Mouse (Mus musculus) adrenal gland, postnatal 25 days (tissue): ENCODE results near the gene Nadk. TPM values are rescaled to one million over a fixed set of nuclear protein-coding genes. Genes with fewer than 3 reads are reported as not detected.

Experiments
- DNase-seq: peaks from one replicate; pipeline ENCODE4 v3.0.0; 2021; ENCODE audit warnings: mixed read lengths
- long read RNA-seq: library from polyadenylated mRNA; stranded (forward); transcript quantifications from one replicate; pipeline ENCODE4 v2.0.0, GENCODE M21; 2021
- total RNA-seq: library from RNA; stranded (reverse); gene quantifications from 2 replicates; pipeline ENCODE4 v1.2.3, GENCODE M21; 2021

Gene Nadk
- 294 and 306 TPM in 2 replicates for total RNA-seq
- long read RNA-seq, transcript Nadk-202 (10 exons, 2,737 nt) = minor isoform, 25 of 684 reads
- long read RNA-seq, transcript Nadk-203 (12 exons, 3,152 nt) = major isoform, 444 of 684 reads
- long read RNA-seq, partial matches to known transcripts = 143 of 684 reads
- long read RNA-seq, other reads (novel, unspliced or antisense) = 71 of 684 reads

DNA sequence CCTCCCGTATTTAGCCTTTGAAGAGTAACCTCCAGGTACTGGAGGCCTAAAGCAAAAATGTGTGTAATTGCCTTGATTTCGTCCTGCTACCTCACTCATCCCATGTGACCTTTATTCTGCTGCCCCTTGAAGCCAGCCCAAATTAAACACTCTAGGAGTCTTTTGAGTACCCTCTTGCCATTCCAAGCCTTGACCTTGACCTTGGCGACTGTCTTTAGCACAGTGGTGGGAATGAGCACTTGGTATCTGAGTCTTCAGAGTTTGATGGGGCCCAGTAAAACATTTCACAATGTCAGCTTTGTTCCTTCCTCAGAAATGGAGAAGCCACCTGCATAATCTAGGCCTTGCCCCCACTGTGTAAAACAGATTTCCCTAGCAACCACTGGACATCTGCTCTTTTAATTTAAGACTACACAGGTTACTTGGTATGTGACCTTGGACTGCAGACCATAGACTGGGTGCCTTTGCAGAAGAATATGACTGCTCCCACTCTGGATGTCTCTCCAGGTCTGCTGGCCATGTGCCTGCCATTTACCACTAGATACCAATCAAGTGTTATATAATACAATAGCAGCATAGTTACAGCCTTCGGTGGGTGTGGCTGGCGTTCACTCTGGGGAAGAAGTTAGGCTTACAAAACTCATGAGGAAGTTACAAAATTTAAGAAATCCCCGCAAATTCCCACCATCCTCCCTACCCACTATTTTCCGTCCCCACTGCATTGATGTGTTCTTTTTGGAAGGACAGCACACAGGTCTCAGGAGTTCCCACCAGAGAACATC lies at the start of gene Nadk:
Nadk (plus strand) TSS at position 718 of the 782 bp plus-strand sequence.
- no peak for DNase-seq

GRCm38 (mm10) chr4:155514810-155515209 lies 47.4 kb upstream of the Nadk start:
- no peak for DNase-seq

- DNase-seq = no peak
Measured at GRCm38 (mm10) chr4:155517948-155518517, 44.1 kb upstream of the Nadk start.

DNA sequence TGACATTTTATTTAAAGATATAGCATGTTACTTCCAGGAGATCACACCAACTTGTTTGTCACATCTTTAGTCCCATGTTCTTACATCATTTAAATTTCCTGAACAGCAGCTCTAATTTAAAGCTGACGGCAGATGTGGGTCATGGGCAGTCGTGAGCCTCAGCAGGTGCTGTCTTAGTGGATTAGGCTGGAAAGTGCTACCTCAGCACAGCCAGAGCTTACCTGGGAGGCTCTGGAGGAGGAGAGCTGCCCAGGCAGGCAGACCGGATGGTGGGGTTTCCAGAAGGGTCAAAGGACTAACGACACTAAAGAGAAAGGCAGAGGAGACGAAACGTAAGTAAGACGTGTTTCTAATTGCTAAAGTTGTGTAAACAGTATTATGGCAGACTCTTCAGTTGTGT lies 39.9 kb upstream of the Nadk start:
- no peak for DNase-seq

GRCm38 (mm10) chr4:155525751-155526150 lies 36.4 kb upstream of the Nadk start:
- no peak for DNase-seq

DNA sequence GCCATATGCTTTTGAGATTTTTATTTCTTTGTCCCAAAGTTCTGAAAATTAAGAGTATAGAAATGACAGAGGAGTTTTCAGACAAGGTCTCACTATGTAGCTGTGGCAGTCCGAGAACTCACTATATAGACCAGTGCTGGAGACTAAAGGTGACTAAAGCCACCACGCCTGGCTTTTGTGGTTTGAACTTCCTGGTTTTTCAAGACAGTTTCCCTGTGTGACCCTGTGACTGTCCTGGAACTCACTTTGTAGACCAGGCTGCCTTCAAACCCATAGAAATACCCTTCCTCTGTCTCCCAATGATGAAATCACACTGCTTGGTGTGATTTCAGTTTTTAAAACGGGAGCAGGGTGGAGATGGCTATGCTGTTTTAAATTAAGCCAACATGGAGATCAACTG lies 32.9 kb upstream of the Nadk start:
- no peak for DNase-seq

GRCm38 (mm10) chr4:155549993-155550392 lies 12.2 kb upstream of the Nadk start:
- DNase-seq = no peak

DNA sequence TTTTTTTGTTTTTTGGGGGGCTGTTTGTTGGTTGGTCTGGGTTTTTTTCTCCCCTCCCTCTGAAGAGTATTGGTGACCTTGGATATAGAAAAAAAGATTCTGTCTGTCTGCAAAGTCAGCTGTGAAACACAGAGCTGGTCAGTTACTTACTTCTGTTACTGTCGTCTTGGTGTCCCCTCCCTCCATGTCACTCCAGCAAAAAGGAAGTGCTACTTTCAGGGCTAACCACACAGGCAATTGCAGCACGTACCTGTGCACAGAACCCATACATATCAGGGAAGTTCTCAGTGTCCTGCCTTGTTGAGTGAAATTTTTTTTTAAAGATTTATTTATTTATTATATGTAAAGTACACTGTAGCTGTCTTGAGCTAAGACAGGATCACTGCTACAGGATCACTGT lies 11.7 kb upstream of the Nadk start:
- no peak for DNase-seq

DNA sequence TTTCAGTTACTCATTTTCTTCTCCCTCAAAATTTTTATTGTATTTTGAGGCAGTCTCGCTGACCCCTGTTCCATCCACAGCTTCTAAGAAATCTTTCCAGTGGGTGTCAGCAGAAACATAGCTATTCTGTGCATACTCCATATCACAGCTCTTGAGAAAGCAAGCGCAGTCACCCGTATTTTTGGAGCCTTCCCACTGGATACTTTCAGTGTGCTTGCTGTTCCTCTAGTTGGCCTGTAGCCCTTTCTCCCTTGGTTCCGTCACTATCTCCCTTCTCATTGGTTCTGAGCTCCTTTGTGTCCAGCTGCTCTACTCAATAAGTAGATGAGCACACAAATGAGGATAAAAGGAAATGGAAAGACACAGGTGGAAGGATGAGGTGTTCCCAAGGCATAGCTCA lies 11.1 kb upstream of the Nadk start:
- no peak for DNase-seq

DNA sequence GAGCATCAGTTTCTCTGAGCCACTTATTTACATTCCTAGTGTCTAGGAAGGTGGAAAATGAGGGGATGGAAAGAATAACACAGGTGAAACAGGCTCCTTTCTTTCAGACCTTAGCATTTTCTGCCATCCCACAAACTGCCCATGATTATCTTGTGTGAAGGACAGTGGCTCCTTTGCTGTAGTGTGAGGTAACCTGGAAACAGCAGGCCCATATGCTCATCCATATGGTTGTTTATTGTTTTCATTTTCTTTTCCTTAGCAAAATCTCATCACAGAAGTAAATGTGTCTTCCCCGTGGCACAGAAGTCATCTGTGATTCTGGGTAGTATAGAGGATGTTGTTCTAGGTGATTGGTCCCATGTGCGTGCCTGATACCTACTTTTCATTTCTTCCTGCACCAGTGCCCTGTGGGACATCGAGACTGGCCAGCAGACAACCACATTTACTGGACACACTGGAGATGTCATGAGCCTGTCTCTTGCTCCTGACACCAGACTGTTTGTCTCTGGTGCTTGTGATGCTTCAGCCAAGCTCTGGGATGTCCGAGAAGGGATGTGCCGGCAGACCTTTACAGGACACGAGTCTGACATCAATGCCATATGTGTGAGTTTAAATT lies 9.2 kb upstream of the Nadk start:
- DNase-seq = no peak

DNA sequence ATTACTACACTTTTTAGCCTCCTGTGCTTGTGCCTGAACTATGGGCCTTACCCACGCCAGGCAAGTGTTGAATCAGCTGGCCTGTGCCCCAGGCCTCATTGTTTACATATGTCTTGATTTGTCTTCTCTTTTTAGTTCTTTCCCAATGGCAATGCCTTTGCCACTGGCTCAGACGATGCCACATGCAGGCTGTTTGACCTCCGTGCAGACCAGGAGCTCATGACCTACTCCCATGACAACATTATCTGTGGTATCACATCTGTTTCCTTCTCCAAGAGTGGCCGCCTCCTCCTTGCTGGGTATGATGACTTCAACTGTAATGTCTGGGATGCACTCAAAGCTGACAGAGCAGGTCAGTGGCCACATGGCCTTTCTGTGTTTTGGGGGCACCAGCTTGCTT lies 7.3 kb upstream of the Nadk start:
- DNase-seq = no peak

- no peak for DNase-seq
Measured at GRCm38 (mm10) chr4:155555464-155555863, 6.7 kb upstream of the Nadk start.

- DNase-seq = no peak
Measured at GRCm38 (mm10) chr4:155559454-155559853, 2.7 kb upstream of the Nadk start.

GRCm38 (mm10) chr4:155560932-155561331 lies 1.2 kb upstream of the Nadk start:
- DNase-seq = no peak

- peak; percentile 60 for DNase-seq
Measured at GRCm38 (mm10) chr4:155562725-155563399, 684 bp downstream of the Nadk start.

GRCm38 (mm10) chr4:155563400-155564231 lies 1.4 kb downstream of the Nadk start:
- peak; percentile 94 for DNase-seq

DNA sequence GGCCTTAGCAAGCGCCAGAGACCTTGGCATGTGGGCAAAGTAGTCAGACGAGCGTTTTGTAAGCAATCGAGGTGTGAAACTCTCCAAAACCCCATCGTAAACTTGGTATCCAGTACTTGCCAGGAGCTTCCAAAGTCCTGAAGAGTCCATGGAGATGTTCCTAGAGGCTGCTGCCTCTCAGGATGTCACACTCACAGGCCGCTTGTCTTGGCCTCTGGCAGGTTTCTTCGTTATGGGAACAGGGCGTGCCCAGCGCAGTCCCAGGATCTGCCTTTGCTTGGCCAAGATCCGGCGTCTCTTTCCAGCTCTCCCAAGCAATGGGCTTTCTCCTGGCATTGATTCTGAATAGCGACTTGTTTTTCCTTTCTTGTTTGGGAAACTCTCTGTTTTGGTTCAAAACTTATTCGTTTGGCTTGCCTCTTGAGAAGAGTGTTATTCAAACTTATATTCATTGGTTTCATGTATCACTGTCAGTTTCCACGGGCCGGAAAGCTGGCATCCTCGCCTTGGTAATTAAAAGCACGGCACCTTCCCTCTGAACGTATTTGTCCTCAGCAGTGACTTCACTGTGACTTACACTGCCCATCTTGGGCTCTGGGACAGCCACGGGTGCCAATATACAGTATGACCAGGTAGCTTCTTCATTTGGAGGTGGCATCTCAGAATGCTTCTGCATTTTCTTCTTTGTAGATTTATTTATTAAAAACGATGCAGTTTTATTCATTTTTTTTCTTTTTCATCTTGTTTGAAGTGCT lies 2.3 kb downstream of the Nadk start:
- DNase-seq = peak; percentile 50

DNA sequence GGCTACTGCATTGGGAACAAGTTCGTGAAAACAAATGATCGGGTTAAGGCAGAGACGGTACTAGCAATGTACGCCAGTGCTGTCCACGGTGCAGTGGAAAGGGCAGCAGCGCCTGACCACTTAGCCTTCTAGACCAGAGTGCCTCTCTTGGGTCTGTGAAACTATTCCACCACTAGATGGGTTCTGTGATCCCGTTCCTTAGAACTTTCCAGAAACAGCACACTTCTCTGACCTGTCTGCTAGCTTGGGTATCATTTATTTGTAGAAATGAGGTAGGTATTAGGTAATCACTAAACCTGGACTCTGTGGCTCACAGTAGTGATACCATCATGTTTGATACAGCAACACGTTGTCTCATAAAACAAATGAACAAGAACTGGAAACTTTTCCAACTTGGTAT lies 4.4 kb downstream of the Nadk start:
- no peak for DNase-seq

GRCm38 (mm10) chr4:155568170-155568569 lies 6.0 kb downstream of the Nadk start:
- DNase-seq = no peak

GRCm38 (mm10) chr4:155568632-155569370 lies 6.6 kb downstream of the Nadk start:
- DNase-seq = no peak
